Mouse (Mus musculus) heart, embryonic 15.5 days (tissue): Measurements from ENCODE around the gene Ccdc182. TPM values are rescaled to one million over a fixed set of nuclear protein-coding genes. Genes with fewer than 3 reads are reported as not detected.
A peak's percentile ranks its signal among the peaks of the same experiment; 100 is the strongest.

Experiments used
- ATAC-seq: fragments of 200-750 bp; cut with Nextera tagmentation; replicated peaks from 2 replicates; pipeline ENCODE4 v1.8.0; 2017; ENCODE audit warnings: low read depth, moderate TSS enrichment; ENCODE audit not compliant: insufficient number of reproducible peaks, insufficient read depth, low FRiP score
- H3K27ac ChIP-seq: fragments of 300-500 bp; sonication (generic); 2 replicates; pipeline ENCODE4 v1.5.1; 2015; ENCODE audit warnings: mild to moderate bottlenecking, inconsistent platforms
- H3K27me3 ChIP-seq: fragments of 300-500 bp; sonication (generic); 2 replicates; pipeline ENCODE4 v1.6.1; 2015; ENCODE audit warnings: inconsistent platforms
- H3K36me3 ChIP-seq: fragments of 300-500 bp; sonication (generic); 2 replicates; pipeline ENCODE4 v1.6.1; 2015; ENCODE audit warnings: mild to moderate bottlenecking, inconsistent platforms
- H3K4me1 ChIP-seq: fragments of 300-500 bp; sonication (generic); replicated peaks from 2 replicates; pipeline ENCODE4 v1.6.1; 2015; ENCODE audit warnings: inconsistent platforms
- H3K4me2 ChIP-seq: fragments of 300-500 bp; sonication (generic); 2 replicates; pipeline ENCODE4 v1.6.1; 2015; ENCODE audit warnings: inconsistent platforms, mild to moderate bottlenecking, moderate library complexity
- H3K4me3 ChIP-seq: fragments of 300-500 bp; sonication (generic); 2 replicates; pipeline ENCODE4 v1.5.1; 2015; ENCODE audit warnings: mild to moderate bottlenecking, inconsistent platforms
- H3K9ac ChIP-seq: fragments of 300-500 bp; sonication (generic); 2 replicates; pipeline ENCODE4 v1.6.1; 2015; ENCODE audit warnings: mild to moderate bottlenecking, inconsistent platforms
- H3K9me3 ChIP-seq: fragments of 300-500 bp; sonication (generic); replicated peaks from 2 replicates; pipeline ENCODE4 v1.6.1; 2016; ENCODE audit warnings: inconsistent platforms
- WGBS: fragments of 180-500 bp; shearing (Covaris S2); methylation state at CpG from one replicate; pipeline ENCODE4 v1.1.7; 2015; ENCODE audit warnings: mixed read lengths; 5-methylcytosine and 5-hydroxymethylcytosine counted together
- polyA plus RNA-seq: library from polyadenylated mRNA; unstranded; fragments of >200 nt; fragmentation: Nextera tagmentation; extraction: Ambion mirVana; gene quantifications from 2 replicates; pipeline ENCODE4 v1.2.1, GENCODE M21; 2015

Ccdc182 gene
- not detected in 2 replicates for polyA plus RNA-seq

DNA sequence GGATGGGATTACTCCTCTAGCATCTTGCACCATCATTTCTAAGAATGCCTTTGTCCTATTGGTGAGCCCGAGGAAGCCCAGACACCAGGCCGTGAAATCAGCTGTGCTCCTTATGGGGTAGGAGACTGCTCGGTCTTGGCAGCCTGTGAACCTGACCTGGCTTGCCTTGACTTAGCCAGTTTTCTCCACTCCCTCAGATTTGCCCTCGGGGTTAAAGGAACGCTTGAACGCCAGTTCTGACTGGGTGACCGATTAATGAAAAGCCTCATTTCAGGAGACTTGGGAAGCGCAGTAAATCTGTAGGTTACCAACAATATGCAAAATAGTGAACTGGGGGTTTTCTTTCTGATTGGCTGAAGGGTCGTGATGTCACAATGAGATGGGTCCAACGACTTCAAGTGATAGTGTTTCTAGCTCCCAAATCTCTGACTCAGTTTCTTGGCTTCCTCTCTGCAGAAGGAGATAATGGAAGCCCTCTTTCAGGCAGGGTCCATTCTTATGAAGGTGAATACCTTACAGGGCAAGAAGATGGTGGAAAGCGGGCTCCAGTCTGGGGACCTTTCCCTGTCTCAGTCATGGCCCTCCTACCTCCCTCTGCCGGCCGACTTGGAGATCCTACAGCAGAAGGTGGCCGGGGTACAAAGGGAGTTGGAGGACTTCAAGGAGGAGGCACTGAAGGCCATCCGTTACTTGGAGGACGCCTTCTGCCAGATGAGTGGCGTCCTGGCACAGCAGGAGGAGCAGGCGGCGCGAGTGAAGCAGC is at the start of gene Ccdc182:
TSS of gene Ccdc182 (plus strand) at position 428 of the 763 bp plus-strand sequence.
- Histone ChIP-seq H3K4me2 (peak within 1 kb of the TSS; percentile 53), H3K27ac (no peak within 1 kb of the TSS), H3K9ac (0 out of 2 replicates have a peak within 1 kb of the TSS, but pooled peaks have one; percentile 25), H3K9me3 (no peaks in the 10 kb centered on the region), H3K27me3 (peaks cover 11% of the 10 kb centered on the region; the same call in 1 of the 2 replicates), H3K4me3 (0 out of 2 replicates have a peak within 1 kb of the TSS, but pooled peaks have one; percentile 10), H3K36me3 (no peaks in the 10 kb centered on the region), H3K4me1 (peaks cover 33% of the 10 kb centered on the region)
- no peak for ATAC-seq
- WGBS, result 50% methylated on average over 20 of the region's 20 CpGs

DNA sequence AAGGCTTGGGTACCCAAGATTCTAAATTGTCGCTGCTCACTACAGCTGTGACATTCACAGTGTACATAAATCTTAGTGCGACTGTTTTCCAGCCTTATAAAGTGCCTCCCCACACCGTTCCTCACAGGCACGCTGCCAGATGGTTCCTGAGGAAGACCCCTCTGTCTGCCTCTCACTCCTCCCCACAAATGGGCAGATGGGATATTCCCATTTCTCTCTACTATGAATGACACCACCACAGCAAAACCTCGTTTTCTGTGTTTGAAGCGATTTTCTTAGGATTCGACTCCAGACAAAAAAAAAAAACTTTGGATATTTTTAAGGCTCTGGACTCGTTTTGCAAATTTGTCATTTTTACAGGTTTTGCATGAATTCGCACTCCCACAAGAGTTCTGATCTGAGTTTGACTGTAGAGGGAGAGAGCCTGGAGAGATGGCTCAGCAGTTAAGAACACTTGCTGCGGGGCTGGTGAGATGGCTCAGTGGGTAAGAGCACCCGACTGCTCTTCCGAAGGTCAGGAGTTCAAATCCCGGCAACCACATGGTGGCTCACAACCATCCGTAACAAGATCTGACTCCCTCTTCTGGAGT is 48.2 kb upstream of the Ccdc182 start:
- no peaks in the 10 kb centered on the region for H3K36me3 ChIP-seq
- 83% methylated on average over 14 of the region's 14 CpGs for WGBS
- ATAC-seq, result no peak
- no peak overlapping the region for H3K9ac ChIP-seq
- H3K9me3 ChIP-seq, result no peaks in the 10 kb centered on the region
- H3K4me1 ChIP-seq, result peaks cover 14% of the 10 kb centered on the region
- no peaks in the 10 kb centered on the region for H3K27me3 ChIP-seq
- H3K4me3 ChIP-seq, result no peak overlapping the region
- H3K4me2 ChIP-seq, result no peak overlapping the region
- H3K27ac ChIP-seq, result no peak overlapping the region

DNA sequence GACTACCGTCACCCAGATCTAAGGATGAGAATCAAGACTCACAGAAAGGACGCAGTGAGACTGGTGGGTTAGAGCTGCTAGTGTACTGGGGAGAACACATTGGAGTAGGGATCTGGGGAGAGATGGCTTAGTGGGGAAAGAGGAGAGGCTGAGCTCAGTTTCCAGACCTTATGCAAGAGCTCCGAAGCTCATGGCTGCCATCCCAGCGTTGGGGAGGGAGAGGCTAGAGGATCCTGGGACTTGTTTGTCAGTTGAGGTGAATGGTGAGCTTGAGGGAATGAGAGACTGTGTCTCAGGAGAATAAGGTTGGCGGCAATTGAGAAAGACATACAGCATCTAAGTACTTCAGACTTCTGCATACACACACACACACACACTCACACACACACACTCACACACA is 45.2 kb upstream of the Ccdc182 start:
- Histone ChIP-seq H3K4me1 (peaks cover 43% of the 10 kb centered on the region), H3K9me3 (no peaks in the 10 kb centered on the region), H3K4me3 (no peak overlapping the region), H3K27ac (no peak overlapping the region), H3K36me3 (no peaks in the 10 kb centered on the region), H3K9ac (no peak overlapping the region), H3K27me3 (no peaks in the 10 kb centered on the region), H3K4me2 (no peak overlapping the region)
- ATAC-seq, result no peak
- WGBS, result 70% methylated on average over 5 of the region's 5 CpGs

DNA sequence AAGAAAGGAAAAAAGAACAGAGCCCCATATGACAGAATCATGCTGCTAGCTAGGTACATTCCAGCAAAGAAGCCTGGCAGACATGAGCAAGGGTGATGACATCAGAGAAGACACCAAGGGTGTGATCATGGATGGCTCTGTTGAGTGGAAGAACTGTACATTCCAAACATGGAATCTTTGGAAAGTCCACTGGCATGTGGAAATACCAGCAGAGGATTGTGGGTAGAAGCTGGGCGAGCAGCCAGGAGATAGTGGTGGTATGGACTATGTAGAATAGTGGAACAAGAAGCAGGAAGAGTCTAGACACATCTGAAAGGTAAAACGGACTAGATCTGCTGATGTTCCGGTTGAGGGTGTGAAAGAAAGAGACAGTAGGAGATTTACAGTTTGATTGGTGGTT is 43.3 kb upstream of the Ccdc182 start:
- peak overlapping the region; percentile 79 for H3K27ac ChIP-seq
- H3K27me3 ChIP-seq, result no peaks in the 10 kb centered on the region
- no peaks in the 10 kb centered on the region for H3K36me3 ChIP-seq
- peak; percentile 88 for ATAC-seq
- H3K9ac ChIP-seq, result no peak overlapping the region
- WGBS, result 22% methylated on average over 3 of the region's 3 CpGs
- H3K4me2 ChIP-seq, result no peak overlapping the region
- H3K4me3 ChIP-seq, result no peak overlapping the region
- peaks cover 43% of the 10 kb centered on the region for H3K4me1 ChIP-seq
- no peaks in the 10 kb centered on the region for H3K9me3 ChIP-seq

- Histone ChIP-seq H3K9me3 (no peaks in the 10 kb centered on the region), H3K4me1 (peaks cover 43% of the 10 kb centered on the region), H3K27me3 (no peaks in the 10 kb centered on the region), H3K36me3 (no peaks in the 10 kb centered on the region), H3K4me3 (no peak overlapping the region), H3K4me2 (no peak overlapping the region), H3K27ac (peak overlapping the region; percentile 79), H3K9ac (no peak overlapping the region)
- no peak for ATAC-seq
- WGBS, result 75% methylated on average over 7 of the region's 7 CpGs
Measured at GRCm38 (mm10) chr11:88251295-88251694, 42.6 kb upstream of the Ccdc182 start.

DNA sequence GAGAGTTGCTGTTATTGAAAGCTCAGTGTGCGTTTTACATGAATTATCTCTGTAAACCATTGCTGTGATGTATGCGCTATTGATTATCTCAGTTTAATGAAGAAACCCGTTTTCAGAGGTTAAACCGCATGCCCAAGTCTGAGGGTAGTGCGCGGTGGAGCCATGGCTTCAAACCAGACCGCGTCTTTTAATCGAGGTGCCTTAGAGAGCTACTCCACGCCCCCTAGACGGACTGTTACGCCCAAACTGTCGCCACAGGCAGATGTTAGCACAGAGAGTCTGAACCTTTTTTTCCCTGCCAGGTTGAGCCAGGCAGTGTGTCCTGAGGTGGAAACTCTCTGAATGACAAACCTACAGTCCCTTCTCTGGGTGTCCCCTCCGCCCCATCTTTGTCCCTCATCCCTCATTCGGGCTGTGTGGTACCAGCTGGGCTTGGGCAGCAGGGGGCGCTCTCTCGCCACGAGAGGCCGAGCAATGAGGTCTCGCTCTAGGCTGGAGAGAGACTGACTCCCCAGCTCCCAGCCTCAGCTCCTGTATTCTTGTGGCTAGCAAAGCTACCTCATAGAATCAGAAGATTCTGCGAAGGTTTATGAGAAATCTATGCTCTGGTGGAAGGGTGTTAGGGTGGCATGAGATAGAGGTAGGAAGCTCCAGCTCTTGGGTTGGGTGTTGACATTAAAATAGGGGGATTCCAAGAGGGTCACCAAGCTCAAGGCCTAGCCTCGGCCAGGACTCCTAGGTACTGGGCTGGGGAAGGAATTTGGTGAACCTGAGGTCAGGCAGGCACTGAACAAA is 41.7 kb upstream of the Ccdc182 start:
- Histone ChIP-seq H3K4me3 (peak overlapping the region; percentile 24), H3K9ac (no peak overlapping the region), H3K27ac (peak overlapping the region; percentile 71), H3K9me3 (no peaks in the 10 kb centered on the region), H3K4me1 (peaks cover 43% of the 10 kb centered on the region), H3K36me3 (no peaks in the 10 kb centered on the region), H3K27me3 (no peaks in the 10 kb centered on the region), H3K4me2 (peak overlapping the region; percentile 58)
- 14% methylated on average over 22 of the region's 22 CpGs for WGBS
- ATAC-seq, result peak; percentile 71

DNA sequence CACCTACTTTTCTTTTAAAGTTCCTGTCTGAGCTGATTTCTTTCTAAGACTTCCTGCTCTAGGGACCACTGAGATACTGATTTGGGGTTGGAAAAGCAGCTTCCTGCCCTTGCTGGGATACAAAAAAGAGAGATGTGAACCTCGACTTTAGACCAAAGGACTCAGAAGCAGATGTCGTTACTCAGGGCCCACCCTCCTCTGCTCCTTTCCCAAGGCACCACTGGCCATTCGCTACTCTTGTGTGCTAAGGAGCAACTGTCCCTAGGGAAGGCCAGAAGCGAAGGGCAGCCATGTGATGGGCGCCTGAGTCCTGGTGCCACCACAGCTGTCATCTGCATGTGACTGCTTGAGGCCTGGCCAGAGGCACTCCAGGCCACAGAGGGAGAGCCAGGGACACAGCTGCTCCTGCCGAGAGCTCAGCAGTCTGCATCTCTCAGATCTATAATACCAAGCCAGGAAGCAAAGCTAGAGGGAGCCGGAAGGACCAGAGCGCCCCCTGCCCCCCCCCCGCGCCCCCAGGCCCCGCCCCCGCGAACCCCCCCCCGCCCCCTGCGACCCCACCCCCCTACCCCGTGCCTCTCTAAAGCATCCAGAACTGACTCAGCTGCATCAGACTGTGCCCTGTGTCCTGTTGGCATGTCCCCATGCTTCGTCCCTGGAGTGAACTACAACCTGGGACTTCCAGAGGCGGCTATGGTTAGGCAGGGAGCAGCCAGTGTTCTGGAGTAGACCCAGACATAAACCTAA is 40.9 kb upstream of the Ccdc182 start:
- no peak overlapping the region for H3K4me3 ChIP-seq
- H3K36me3 ChIP-seq, result no peaks in the 10 kb centered on the region
- peak overlapping the region; percentile 71 for H3K27ac ChIP-seq
- H3K4me1 ChIP-seq, result peaks cover 43% of the 10 kb centered on the region
- WGBS, result 21% methylated on average over 18 of the region's 18 CpGs
- no peak overlapping the region for H3K9ac ChIP-seq
- peak; percentile 41 for ATAC-seq
- no peaks in the 10 kb centered on the region for H3K27me3 ChIP-seq
- H3K4me2 ChIP-seq, result no peak overlapping the region
- H3K9me3 ChIP-seq, result no peaks in the 10 kb centered on the region

GRCm38 (mm10) chr11:88253514-88254167 is 40.2 kb upstream of the Ccdc182 start:
- WGBS, result 55% methylated on average over 7 of the region's 7 CpGs
- Histone ChIP-seq H3K27ac (peak overlapping the region; percentile 71), H3K9me3 (no peaks in the 10 kb centered on the region), H3K27me3 (no peaks in the 10 kb centered on the region), H3K4me3 (no peak overlapping the region), H3K4me2 (no peak overlapping the region), H3K9ac (no peak overlapping the region), H3K36me3 (no peaks in the 10 kb centered on the region), H3K4me1 (peaks cover 43% of the 10 kb centered on the region)
- no peak for ATAC-seq

GRCm38 (mm10) chr11:88257700-88258099 is 36.2 kb upstream of the Ccdc182 start:
- no peaks in the 10 kb centered on the region for H3K27me3 ChIP-seq
- no peak overlapping the region for H3K27ac ChIP-seq
- no peaks in the 10 kb centered on the region for H3K36me3 ChIP-seq
- no peak overlapping the region for H3K4me3 ChIP-seq
- 81% methylated on average over 4 of the region's 4 CpGs for WGBS
- no peak overlapping the region for H3K9ac ChIP-seq
- no peak overlapping the region for H3K4me2 ChIP-seq
- H3K4me1 ChIP-seq, result peaks cover 22% of the 10 kb centered on the region
- H3K9me3 ChIP-seq, result no peaks in the 10 kb centered on the region
- no peak for ATAC-seq

GRCm38 (mm10) chr11:88258212-88258611 is 35.6 kb upstream of the Ccdc182 start:
- 76% methylated on average over 4 of the region's 4 CpGs for WGBS
- H3K4me2 ChIP-seq, result no peak overlapping the region
- no peak overlapping the region for H3K27ac ChIP-seq
- H3K4me3 ChIP-seq, result no peak overlapping the region
- peaks cover 17% of the 10 kb centered on the region for H3K4me1 ChIP-seq
- H3K36me3 ChIP-seq, result no peaks in the 10 kb centered on the region
- no peaks in the 10 kb centered on the region for H3K9me3 ChIP-seq
- no peak for ATAC-seq
- no peaks in the 10 kb centered on the region for H3K27me3 ChIP-seq
- no peak overlapping the region for H3K9ac ChIP-seq
